Mouse (Mus musculus) lung, adult 2 months (tissue): Measurements from ENCODE around the gene Rad51d.

Source experiments
- CTCF ChIP-seq: fragments of 200-500 bp; IDR thresholded peaks from 2 replicates; pipeline ENCODE4 v1.5.1; 2011; ENCODE audit warnings: mild to moderate bottlenecking, low read length, control low read depth; ENCODE audit not compliant: insufficient read depth
- POLR2A ChIP-seq: fragments of 200-500 bp; IDR thresholded peaks from 2 replicates; pipeline ENCODE4 v1.6.1; 2011; ENCODE audit warnings: low read depth, mild to moderate bottlenecking, control low read depth, low read length, borderline replicate concordance; ENCODE audit errors: extremely low read depth

DNA sequence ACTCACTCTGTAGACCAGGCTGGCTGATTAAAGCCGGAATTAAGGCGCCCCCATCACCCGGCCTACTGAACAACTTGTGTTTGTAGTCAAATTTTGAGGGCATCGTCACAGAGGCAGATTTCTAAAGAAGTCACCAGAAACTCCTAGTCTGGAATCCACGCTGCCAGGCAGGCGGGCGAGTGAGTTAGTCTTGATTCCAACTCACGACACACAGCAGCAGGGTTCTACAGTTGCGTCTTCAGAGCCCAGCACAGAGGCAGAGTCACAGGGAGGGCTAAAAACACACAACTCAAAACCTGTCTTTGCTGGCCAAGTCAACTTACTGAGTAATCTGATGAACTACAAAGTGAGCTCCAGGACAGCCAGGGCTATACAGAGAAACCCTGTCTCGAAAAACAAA lies 37.9 kb downstream of the Rad51d start:
- TF ChIP-seq POLR2A = no peak
- TF ChIP-seq CTCF = no peak
